Mouse (Mus musculus): ENCODE results near the gene Galnt7.

DNA sequence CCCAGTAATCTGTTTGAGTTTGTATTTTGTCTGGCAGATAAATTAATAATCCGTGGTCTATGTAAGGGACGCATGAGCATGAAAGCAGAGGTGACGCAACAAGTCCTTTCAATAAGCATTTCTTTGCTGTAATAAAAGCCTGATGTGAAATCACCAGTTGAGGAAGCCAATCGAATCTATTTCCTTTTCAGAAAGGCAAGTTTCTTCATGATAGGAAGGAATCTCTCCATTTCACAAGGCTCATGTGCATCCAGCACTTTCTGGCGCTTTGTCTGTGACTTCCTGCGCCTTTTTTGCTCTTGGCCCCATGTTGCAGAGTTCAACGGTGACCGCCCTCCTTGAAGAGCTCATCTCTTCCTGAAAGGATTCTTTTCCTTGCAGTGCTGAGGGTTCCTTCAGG, 173.1 kb downstream of the Galnt7 start:
- TF ChIP-seq CTCF (IDR thresholded peaks at IDR 0.05; ENCODE audit: low read depth, low read length) (no peak), GATA1 (IDR thresholded peaks at IDR 0.05; ENCODE audit: borderline replicate concordance, low read length) (no peak)

Measured in G1E (cell line).